Mouse (Mus musculus) heart, embryonic 15.5 days (tissue): ENCODE data around the gene Kif5a. TPM values are rescaled to one million over a fixed set of nuclear protein-coding genes. Genes with fewer than 3 reads are reported as not detected.

Experiments
- ATAC-seq: fragments of 200-750 bp; cut with Nextera tagmentation; replicated peaks from 2 replicates; pipeline ENCODE4 v1.8.0; 2017; ENCODE audit warnings: low read depth, moderate TSS enrichment; ENCODE audit not compliant: insufficient number of reproducible peaks, insufficient read depth, low FRiP score
- H3K27ac ChIP-seq: fragments of 300-500 bp; sonication (generic); 2 replicates; pipeline ENCODE4 v1.5.1; 2015; ENCODE audit warnings: mild to moderate bottlenecking, inconsistent platforms
- H3K27me3 ChIP-seq: fragments of 300-500 bp; sonication (generic); 2 replicates; pipeline ENCODE4 v1.6.1; 2015; ENCODE audit warnings: inconsistent platforms
- H3K36me3 ChIP-seq: fragments of 300-500 bp; sonication (generic); 2 replicates; pipeline ENCODE4 v1.6.1; 2015; ENCODE audit warnings: mild to moderate bottlenecking, inconsistent platforms
- H3K4me1 ChIP-seq: fragments of 300-500 bp; sonication (generic); replicated peaks from 2 replicates; pipeline ENCODE4 v1.6.1; 2015; ENCODE audit warnings: inconsistent platforms
- H3K4me2 ChIP-seq: fragments of 300-500 bp; sonication (generic); 2 replicates; pipeline ENCODE4 v1.6.1; 2015; ENCODE audit warnings: inconsistent platforms, mild to moderate bottlenecking, moderate library complexity
- H3K4me3 ChIP-seq: fragments of 300-500 bp; sonication (generic); 2 replicates; pipeline ENCODE4 v1.5.1; 2015; ENCODE audit warnings: mild to moderate bottlenecking, inconsistent platforms
- H3K9ac ChIP-seq: fragments of 300-500 bp; sonication (generic); 2 replicates; pipeline ENCODE4 v1.6.1; 2015; ENCODE audit warnings: mild to moderate bottlenecking, inconsistent platforms
- H3K9me3 ChIP-seq: fragments of 300-500 bp; sonication (generic); replicated peaks from 2 replicates; pipeline ENCODE4 v1.6.1; 2016; ENCODE audit warnings: inconsistent platforms
- WGBS: fragments of 180-500 bp; shearing (Covaris S2); methylation state at CpG from one replicate; pipeline ENCODE4 v1.1.7; 2015; ENCODE audit warnings: mixed read lengths; 5-methylcytosine and 5-hydroxymethylcytosine counted together
- polyA plus RNA-seq: library from polyadenylated mRNA; unstranded; fragments of >200 nt; fragmentation: Nextera tagmentation; extraction: Ambion mirVana; gene quantifications from 2 replicates; pipeline ENCODE4 v1.2.1, GENCODE M21; 2015

The Kif5a gene
- polyA plus RNA-seq, 1 experiment from 2014 or later = 0.35 TPM

- no peak overlapping the region for H3K27ac ChIP-seq
- no peaks in the 10 kb centered on the region for H3K9me3 ChIP-seq
- peaks cover 45% of the 10 kb centered on the region for H3K27me3 ChIP-seq
- no peak overlapping the region for H3K4me3 ChIP-seq
- H3K9ac ChIP-seq = no peak overlapping the region
- no peaks in the 10 kb centered on the region for H3K36me3 ChIP-seq
- H3K4me1 ChIP-seq = no peaks in the 10 kb centered on the region
- H3K4me2 ChIP-seq = no peak overlapping the region
- 82% methylated on average over 8 of the region's 8 CpGs for WGBS
- ATAC-seq = no peak
Measured at GRCm38 (mm10) chr10:127227163-127227562, 36.0 kb downstream of the Kif5a start.

GRCm38 (mm10) chr10:127226318-127226895, 36.7 kb downstream of the Kif5a start:
- peaks cover 42% of the 10 kb centered on the region for H3K27me3 ChIP-seq

GRCm38 (mm10) chr10:127225732-127226131, 37.4 kb downstream of the Kif5a start:
- H3K9ac ChIP-seq = no peak overlapping the region
- WGBS = 28% methylated on average over 10 of the region's 10 CpGs
- H3K36me3 ChIP-seq = no peaks in the 10 kb centered on the region
- H3K27ac ChIP-seq = no peak overlapping the region
- H3K4me2 ChIP-seq = no peak overlapping the region
- H3K9me3 ChIP-seq = no peaks in the 10 kb centered on the region
- no peaks in the 10 kb centered on the region for H3K4me1 ChIP-seq
- peaks cover 36% of the 10 kb centered on the region for H3K27me3 ChIP-seq
- no peak for ATAC-seq
- H3K4me3 ChIP-seq = no peak overlapping the region

More at GRCm38 (mm10) chr10:127226318-127226895, 36.7 kb downstream of the Kif5a start:
- Histone ChIP-seq H3K4me3 (no peak overlapping the region), H3K4me2 (no peak overlapping the region), H3K27ac (no peak overlapping the region), H3K4me1 (no peaks in the 10 kb centered on the region), H3K9ac (no peak overlapping the region), H3K9me3 (no peaks in the 10 kb centered on the region), H3K36me3 (no peaks in the 10 kb centered on the region)
- ATAC-seq = no peak
- WGBS = 55% methylated on average over 8 of the region's 8 CpGs

DNA sequence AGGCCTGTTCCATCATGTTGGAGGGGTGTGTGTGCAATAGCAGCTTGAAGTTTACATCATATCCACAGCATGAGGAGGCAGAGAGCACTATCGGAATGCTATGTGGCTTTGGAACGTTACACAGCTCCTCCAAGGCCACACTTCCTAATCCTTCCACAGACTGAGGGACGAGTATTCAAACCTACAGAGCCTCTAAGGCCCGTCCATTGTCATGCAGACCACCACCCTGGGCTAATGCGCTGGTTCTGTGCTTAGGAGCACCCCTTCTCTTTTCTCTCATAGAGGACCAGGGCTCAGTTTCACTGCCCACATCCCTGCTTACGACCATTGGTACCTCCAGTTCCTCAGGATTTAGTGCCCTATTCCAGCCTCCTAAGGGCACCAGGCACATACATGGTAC, 37.9 kb downstream of the Kif5a start:
- Histone ChIP-seq H3K9me3 (no peaks in the 10 kb centered on the region; the same call in 1 of the 2 replicates), H3K27ac (no peak overlapping the region), H3K36me3 (no peaks in the 10 kb centered on the region), H3K4me3 (no peak overlapping the region), H3K4me1 (no peaks in the 10 kb centered on the region), H3K9ac (no peak overlapping the region), H3K27me3 (peaks cover 31% of the 10 kb centered on the region), H3K4me2 (no peak overlapping the region)
- WGBS = 51% methylated on average over 6 of the region's 6 CpGs
- ATAC-seq = no peak

DNA sequence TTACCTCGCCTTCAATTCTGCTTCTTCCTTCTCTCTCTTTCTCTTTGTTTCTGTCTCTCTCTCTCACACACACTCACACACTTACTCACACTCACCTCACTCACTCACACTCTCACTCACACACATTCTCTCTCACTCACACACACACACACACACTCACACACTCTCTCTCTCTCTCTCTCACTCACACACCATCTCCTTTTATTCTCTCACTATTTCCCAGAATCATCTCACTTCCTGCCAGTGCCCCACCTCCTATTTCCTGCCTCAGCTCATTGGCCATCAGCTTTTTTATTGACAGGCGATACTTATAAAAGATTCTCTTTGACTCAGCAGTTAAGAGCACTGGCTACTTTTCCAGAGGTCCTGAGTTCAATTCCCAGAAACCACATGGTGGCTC, 44.8 kb downstream of the Kif5a start:
- no peaks in the 10 kb centered on the region; the same call in 1 of the 2 replicates for H3K9me3 ChIP-seq
- 0 out of 2 replicates have a peak, but pooled peaks cover 8% of the 10 kb centered on the region for H3K27me3 ChIP-seq
- no peak overlapping the region for H3K9ac ChIP-seq
- WGBS = 93% methylated on average over 2 of the region's 2 CpGs
- no peaks in the 10 kb centered on the region for H3K4me1 ChIP-seq
- H3K4me3 ChIP-seq = no peak overlapping the region
- H3K4me2 ChIP-seq = no peak overlapping the region
- no peaks in the 10 kb centered on the region for H3K36me3 ChIP-seq
- ATAC-seq = no peak
- H3K27ac ChIP-seq = no peak overlapping the region

DNA sequence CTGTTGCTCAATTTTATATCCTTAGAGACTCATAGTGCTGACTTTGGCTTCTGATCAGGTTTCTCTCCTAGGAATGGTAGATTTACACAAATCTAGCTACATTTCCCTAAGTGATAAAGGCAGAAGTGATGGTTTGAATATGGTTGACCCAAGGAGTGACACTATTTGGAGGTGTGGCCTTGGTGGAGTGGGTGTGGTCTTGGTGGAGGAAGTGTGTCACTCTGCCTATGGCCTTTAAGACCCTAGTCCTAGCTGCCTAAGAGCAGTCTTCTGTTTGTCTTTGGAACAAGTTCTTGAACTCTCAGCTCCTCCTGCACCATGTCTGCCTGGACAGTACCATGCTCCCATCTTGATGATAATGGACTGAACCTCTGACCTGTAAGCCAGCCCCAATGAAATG, 46.0 kb downstream of the Kif5a start:
- no peak overlapping the region for H3K4me3 ChIP-seq
- no peaks in the 10 kb centered on the region; the same call in 1 of the 2 replicates for H3K9me3 ChIP-seq
- H3K27ac ChIP-seq = no peak overlapping the region
- H3K9ac ChIP-seq = no peak overlapping the region
- ATAC-seq = no peak
- no peak overlapping the region for H3K4me2 ChIP-seq
- no peaks in the 10 kb centered on the region for H3K4me1 ChIP-seq
- H3K36me3 ChIP-seq = no peaks in the 10 kb centered on the region
- H3K27me3 ChIP-seq = 0 out of 2 replicates have a peak, but pooled peaks cover 2% of the 10 kb centered on the region

- 87% methylated on average over 11 of the region's 11 CpGs for whole genome bisulfite sequencing
- H3K27ac ChIP-seq = no peak overlapping the region
Measured at GRCm38 (mm10) chr10:127216456-127216855, 46.7 kb downstream of the Kif5a start.

GRCm38 (mm10) chr10:127214422-127214803, 48.7 kb downstream of the Kif5a start:
- WGBS = 52% methylated on average over 1 of the region's 1 CpGs
- no peaks in the 10 kb centered on the region for H3K36me3 ChIP-seq
- 0 out of 2 replicates have a peak, but pooled peaks cover 2% of the 10 kb centered on the region for H3K27me3 ChIP-seq
- H3K9me3 ChIP-seq = no peaks in the 10 kb centered on the region
- H3K4me3 ChIP-seq = no peak overlapping the region
- H3K9ac ChIP-seq = no peak overlapping the region
- ATAC-seq = no peak
- no peak overlapping the region for H3K27ac ChIP-seq
- peaks cover 15% of the 10 kb centered on the region for H3K4me1 ChIP-seq
- no peak overlapping the region for H3K4me2 ChIP-seq

More at GRCm38 (mm10) chr10:127216456-127216855, 46.7 kb downstream of the Kif5a start:
- no peak overlapping the region for H3K4me3 ChIP-seq
- H3K4me2 ChIP-seq = no peak overlapping the region
- H3K4me1 ChIP-seq = no peaks in the 10 kb centered on the region
- ATAC-seq = no peak
- H3K36me3 ChIP-seq = no peaks in the 10 kb centered on the region
- 0 out of 2 replicates have a peak, but pooled peaks cover 2% of the 10 kb centered on the region for H3K27me3 ChIP-seq
- H3K9me3 ChIP-seq = no peaks in the 10 kb centered on the region; the same call in 1 of the 2 replicates
- H3K9ac ChIP-seq = no peak overlapping the region

DNA sequence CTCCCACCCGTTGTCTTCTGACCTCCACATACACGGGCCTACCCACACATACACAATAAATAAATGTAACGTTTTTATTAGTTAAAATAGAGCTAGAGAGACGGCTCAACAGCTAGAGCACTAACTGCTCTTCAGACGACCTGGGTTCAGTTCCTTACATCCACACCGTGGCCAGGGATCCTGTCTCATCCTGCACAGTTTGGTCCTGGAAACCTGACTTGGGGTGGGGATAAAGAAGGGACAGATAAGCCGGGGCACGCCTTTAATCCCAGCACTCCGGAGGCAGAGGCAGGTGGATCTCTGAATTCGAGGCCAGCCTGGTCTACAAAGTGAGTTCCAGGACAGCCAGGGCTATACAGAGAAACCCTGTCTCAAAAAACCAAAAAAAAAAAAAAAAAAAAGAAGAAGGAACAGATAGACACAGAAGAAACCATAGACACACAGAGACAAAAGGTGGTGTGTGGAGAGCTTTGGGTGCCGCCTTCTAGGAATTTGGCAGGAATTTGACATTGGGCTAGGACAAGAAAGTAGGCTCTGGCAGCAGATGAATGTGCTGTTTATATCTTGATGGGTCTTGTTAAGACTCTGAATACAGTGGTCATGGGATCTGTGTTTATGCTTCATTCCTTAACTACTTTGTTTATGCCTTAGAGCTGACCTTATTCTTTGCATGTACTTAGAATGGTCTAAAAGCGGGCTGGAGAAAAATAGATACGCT, 49.3 kb downstream of the Kif5a start:
- no peak for ATAC-seq
- WGBS = 82% methylated on average over 13 of the region's 13 CpGs
- 0 out of 2 replicates have a peak, but pooled peaks cover 2% of the 10 kb centered on the region for H3K27me3 ChIP-seq
- no peak overlapping the region for H3K27ac ChIP-seq
- no peak overlapping the region for H3K4me3 ChIP-seq
- H3K9ac ChIP-seq = no peak overlapping the region
- H3K4me2 ChIP-seq = no peak overlapping the region
- H3K36me3 ChIP-seq = no peaks in the 10 kb centered on the region
- H3K4me1 ChIP-seq = peaks cover 18% of the 10 kb centered on the region
- H3K9me3 ChIP-seq = no peaks in the 10 kb centered on the region

GRCm38 (mm10) chr10:127213272-127213671, 49.9 kb downstream of the Kif5a start:
- Histone ChIP-seq H3K36me3 (no peaks in the 10 kb centered on the region), H3K9me3 (no peaks in the 10 kb centered on the region), H3K4me1 (peaks cover 18% of the 10 kb centered on the region), H3K27me3 (0 out of 2 replicates have a peak, but pooled peaks cover 2% of the 10 kb centered on the region), H3K27ac (no peak overlapping the region), H3K4me3 (no peak overlapping the region), H3K4me2 (no peak overlapping the region), H3K9ac (no peak overlapping the region)
- no peak for ATAC-seq
- WGBS = 92% methylated on average over 8 of the region's 8 CpGs

GRCm38 (mm10) chr10:127211414-127211854, 51.7 kb downstream of the Kif5a start, which contains the start of gene Pip4k2c:
Gene Pip4k2c (minus strand): TSS chr10:127211585.
- 0 out of 2 replicates have a peak, but pooled peaks cover 2% of the 10 kb centered on the region for H3K27me3 ChIP-seq
- H3K36me3 ChIP-seq = peaks cover 14% of the 10 kb centered on the region; the same call in 1 of the 2 replicates
- peak; percentile 96 for ATAC-seq
- H3K9ac ChIP-seq = peak within 1 kb of the TSS; percentile 74
- peaks cover 18% of the 10 kb centered on the region for H3K4me1 ChIP-seq
- H3K27ac ChIP-seq = peak within 1 kb of the TSS; percentile 44; the same call in 1 of the 2 replicates
- peak within 1 kb of the TSS; percentile 78 for H3K4me3 ChIP-seq
- 1% methylated on average over 47 of the region's 47 CpGs for WGBS
- H3K9me3 ChIP-seq = no peaks in the 10 kb centered on the region
- H3K4me2 ChIP-seq = peak within 1 kb of the TSS; percentile 88
